Mouse (Mus musculus) midbrain, postnatal 0 days (tissue): ENCODE data around the gene Sobp. TPM values are rescaled to one million over a fixed set of nuclear protein-coding genes. Genes with fewer than 3 reads are reported as not detected.

Experiments
- ATAC-seq: fragments of 200-750 bp; cut with Nextera tagmentation; 2 replicates; pipeline ENCODE4 v1.8.0; 2017; ENCODE audit warnings: moderate number of reproducible peaks, mild to moderate bottlenecking, moderate TSS enrichment, moderate library complexity; ENCODE audit not compliant: low FRiP score
- DNase-seq: peaks from one replicate; pipeline ENCODE4 v3.0.0-alpha.2; 2015; ENCODE audit warnings: low spot score
- H3K27ac ChIP-seq: fragments of 300-500 bp; sonication (generic); 2 replicates; pipeline ENCODE4 v1.5.1; 2014; ENCODE audit warnings: low read depth, mild to moderate bottlenecking, low read length, mixed read lengths
- H3K27me3 ChIP-seq: fragments of 300-500 bp; sonication (generic); 2 replicates; pipeline ENCODE4 v1.6.1; 2014; ENCODE audit warnings: low read length, control low read depth, mixed read lengths; ENCODE audit not compliant: insufficient read depth
- H3K36me3 ChIP-seq: fragments of 300-500 bp; sonication (generic); 2 replicates; pipeline ENCODE4 v1.6.1; 2014; ENCODE audit warnings: low read length, control low read depth, mixed read lengths; ENCODE audit not compliant: insufficient read depth
- H3K4me1 ChIP-seq: fragments of 300-500 bp; sonication (generic); 2 replicates; pipeline ENCODE4 v1.6.1; 2014; ENCODE audit warnings: mild to moderate bottlenecking, control low read depth, antibody characterized with exemption, low read length, mixed read lengths; ENCODE audit not compliant: insufficient read depth
- H3K4me2 ChIP-seq: fragments of 300-500 bp; sonication (generic); 2 replicates; pipeline ENCODE4 v1.6.1; 2014; ENCODE audit warnings: low read depth, mild to moderate bottlenecking, low read length, mixed read lengths; ENCODE audit not compliant: poor library complexity, severe bottlenecking
- H3K4me3 ChIP-seq: fragments of 300-500 bp; sonication (generic); 2 replicates; pipeline ENCODE4 v1.5.1; 2014; ENCODE audit warnings: low read depth, mild to moderate bottlenecking, low read length, moderate library complexity
- H3K9ac ChIP-seq: fragments of 300-500 bp; sonication (generic); replicated peaks from 2 replicates; pipeline ENCODE4 v1.6.1; 2014; ENCODE audit warnings: mild to moderate bottlenecking, low read length, moderate library complexity, mixed read lengths; ENCODE audit not compliant: poor library complexity, severe bottlenecking
- H3K9me3 ChIP-seq: fragments of 300-500 bp; sonication (generic); 2 replicates; pipeline ENCODE4 v1.6.1; 2016; ENCODE audit warnings: low read length, control low read depth
- CTCF ChIP-seq: IDR thresholded peaks from 2 replicates; pipeline ENCODE4 v1.5.1; 2016; ENCODE audit warnings: antibody characterized with exemption, mild to moderate bottlenecking
- WGBS: fragments of 180-500 bp; shearing (Covaris S2); extraction: QIAGEN DNeasy Blood & Tissue Kit; methylation state at CpG from one replicate; pipeline ENCODE4 v1.1.7; 2014; 5-methylcytosine and 5-hydroxymethylcytosine counted together
- polyA plus RNA-seq: library from polyadenylated mRNA; unstranded; fragments of >200 nt; fragmentation: Nextera tagmentation; extraction: Ambion mirVana; gene quantifications from 2 replicates; pipeline ENCODE4 v1.2.1, GENCODE M21; 2015
- total RNA-seq: library from RNA; depleted of rRNA; stranded (reverse); fragments of >200 nt; gene quantifications from 2 replicates; pipeline ENCODE4 v1.2.3, GENCODE M21; 2014

Gene Sobp
- total and polyA plus RNA-seq, 2 experiments from 2014 or later: 17.0 to 34.2 TPM

DNA sequence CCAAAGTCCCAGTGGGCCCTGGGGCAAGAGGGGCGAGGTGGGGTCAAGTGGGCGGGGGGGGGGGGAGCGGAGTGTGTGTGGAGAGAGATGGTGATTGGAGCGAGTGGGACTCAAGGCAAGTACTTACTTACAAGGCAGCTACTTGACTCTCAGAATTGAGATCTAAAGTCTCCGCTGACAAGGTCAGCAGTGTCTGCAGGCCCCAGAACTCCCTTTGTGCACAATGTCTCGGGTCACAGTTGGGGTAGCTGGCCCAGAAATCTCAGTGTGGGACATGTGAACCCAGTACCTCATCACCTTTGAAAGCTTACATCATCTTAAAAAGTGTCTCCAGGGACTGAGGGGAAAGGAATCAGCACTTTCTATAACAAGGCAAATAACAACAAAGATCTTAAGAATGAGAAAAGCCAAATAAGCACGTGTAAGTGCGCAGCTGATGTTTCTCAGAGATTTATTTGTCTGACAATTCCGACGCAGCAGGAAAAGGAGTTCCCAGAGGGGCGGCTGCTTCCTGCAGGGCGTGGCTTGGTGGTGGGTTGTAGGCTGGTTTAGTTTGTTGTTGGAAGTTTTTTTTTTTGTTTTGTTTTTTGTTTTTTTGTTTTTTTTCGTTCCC is 172.2 kb downstream of the Sobp start:
- Histone ChIP-seq H3K36me3 (no peaks in the 10 kb centered on the region), H3K4me1 (no peaks in the 10 kb centered on the region; the same call in 1 of the 2 replicates), H3K4me3 (no peak overlapping the region; the same call in 1 of the 2 replicates), H3K9me3 (no peaks in the 10 kb centered on the region), H3K27me3 (no peaks in the 10 kb centered on the region), H3K9ac (no peak overlapping the region), H3K4me2 (peak overlapping the region; percentile 37; the same call in 1 of the 2 replicates), H3K27ac (no peak overlapping the region)
- no peak for ATAC-seq
- no peak for DNase-seq
- WGBS: 24% methylated on average over 13 of the region's 13 CpGs
- no peak for TF ChIP-seq CTCF

DNA sequence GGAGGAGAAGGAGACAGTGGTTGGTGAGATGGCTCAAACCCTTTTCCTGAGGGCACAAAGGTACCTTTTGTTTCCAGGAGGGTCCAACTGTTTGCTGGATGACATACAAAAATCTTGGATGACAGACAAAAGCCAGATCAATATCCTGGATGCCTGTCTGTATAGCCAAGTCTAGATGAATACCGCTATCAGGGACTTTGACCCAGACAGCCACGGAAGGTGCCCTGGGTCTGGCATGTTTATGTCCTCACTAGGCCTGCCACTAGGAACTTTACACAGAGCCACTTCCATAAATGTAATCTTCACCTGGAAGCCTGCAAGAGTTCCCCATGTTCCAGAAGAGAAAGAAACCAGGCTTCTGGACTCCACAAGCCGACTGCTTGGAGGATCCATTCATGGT is 172.9 kb downstream of the Sobp start:
- no peak overlapping the region for H3K4me2 ChIP-seq
- H3K9me3 ChIP-seq: no peaks in the 10 kb centered on the region
- H3K36me3 ChIP-seq: no peaks in the 10 kb centered on the region
- no peak overlapping the region for H3K4me3 ChIP-seq
- H3K27me3 ChIP-seq: no peaks in the 10 kb centered on the region
- H3K4me1 ChIP-seq: no peaks in the 10 kb centered on the region; the same call in 1 of the 2 replicates
- H3K27ac ChIP-seq: no peak overlapping the region
- no peak overlapping the region for H3K9ac ChIP-seq
- DNase-seq (no peak), ATAC-seq (no peak)
- WGBS: 88% methylated on average over 3 of the region's 3 CpGs
- TF ChIP-seq CTCF: no peak

DNA sequence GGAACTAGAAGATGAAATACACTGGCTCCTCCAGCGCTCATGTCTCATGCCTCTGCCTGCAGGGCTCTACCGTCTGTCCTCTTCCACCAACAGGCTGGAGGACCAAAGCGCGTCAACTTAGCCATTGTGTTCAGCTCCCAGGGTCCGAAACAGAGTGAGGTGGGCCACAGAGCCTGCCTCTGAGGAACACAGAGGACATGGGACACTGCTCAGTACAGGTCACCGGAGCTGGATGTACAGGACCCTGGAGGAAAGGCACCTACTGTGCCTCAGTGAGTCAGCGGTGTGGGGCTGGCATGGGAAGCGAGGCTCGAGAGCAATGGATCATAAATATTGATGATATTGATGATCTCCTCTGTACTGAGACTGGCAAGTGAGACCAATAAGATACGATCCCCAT is 175.0 kb downstream of the Sobp start:
- Histone ChIP-seq H3K27ac (no peak overlapping the region), H3K27me3 (no peaks in the 10 kb centered on the region), H3K4me2 (no peak overlapping the region), H3K4me3 (no peak overlapping the region), H3K9ac (no peak overlapping the region), H3K36me3 (no peaks in the 10 kb centered on the region), H3K4me1 (no peaks in the 10 kb centered on the region; the same call in none of the 2 replicates), H3K9me3 (no peaks in the 10 kb centered on the region)
- no peak for TF ChIP-seq CTCF
- ATAC-seq: peak; percentile 15; the same call in 1 of the 2 replicates
- DNase-seq: no peak
- 90% methylated on average over 10 of the region's 10 CpGs for WGBS

DNA sequence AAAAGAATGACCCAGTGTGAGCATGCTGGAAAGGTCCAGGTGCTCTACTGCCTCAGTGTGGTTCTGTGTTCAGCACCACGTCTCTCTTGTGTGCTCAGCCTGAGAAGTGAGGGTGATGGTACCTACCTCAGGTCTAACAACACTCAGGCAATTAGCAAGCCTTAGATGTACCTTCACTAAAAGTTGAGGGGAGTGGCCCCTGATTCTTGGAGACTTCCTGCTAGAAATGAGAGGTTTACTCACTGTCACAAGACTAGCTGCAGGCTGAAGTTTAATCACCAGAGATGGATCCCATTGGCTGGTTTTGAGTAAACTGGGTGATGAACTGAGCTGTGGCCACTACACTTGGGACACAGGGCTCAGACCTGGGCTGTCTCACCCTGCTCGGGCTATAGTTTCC is 177.1 kb downstream of the Sobp start:
- TF ChIP-seq CTCF: no peak
- H3K9me3 ChIP-seq: no peaks in the 10 kb centered on the region
- DNase-seq (no peak), ATAC-seq (no peak)
- H3K9ac ChIP-seq: no peak overlapping the region
- H3K27ac ChIP-seq: no peak overlapping the region
- H3K36me3 ChIP-seq: no peaks in the 10 kb centered on the region
- H3K4me3 ChIP-seq: no peak overlapping the region
- 86% methylated on average over 2 of the region's 2 CpGs for WGBS
- no peaks in the 10 kb centered on the region; the same call in 1 of the 2 replicates for H3K4me1 ChIP-seq
- no peak overlapping the region for H3K4me2 ChIP-seq
- no peaks in the 10 kb centered on the region for H3K27me3 ChIP-seq

GRCm38 (mm10) chr10:42995484-42995895 is 178.8 kb downstream of the Sobp start:
- H3K4me2 ChIP-seq: no peak overlapping the region
- H3K27ac ChIP-seq: no peak overlapping the region
- no peak overlapping the region for H3K4me3 ChIP-seq
- no peak for DNase-seq
- H3K36me3 ChIP-seq: no peaks in the 10 kb centered on the region
- 49% methylated on average over 13 of the region's 13 CpGs for WGBS
- H3K9me3 ChIP-seq: no peaks in the 10 kb centered on the region
- no peak for TF ChIP-seq CTCF
- H3K9ac ChIP-seq: no peak overlapping the region
- H3K4me1 ChIP-seq: peaks cover 4% of the 10 kb centered on the region; the same call in 1 of the 2 replicates
- no peaks in the 10 kb centered on the region for H3K27me3 ChIP-seq
- ATAC-seq: no peak

- H3K27ac ChIP-seq: no peak overlapping the region
- peaks cover 4% of the 10 kb centered on the region; the same call in 1 of the 2 replicates for H3K4me1 ChIP-seq
- 29% methylated on average over 13 of the region's 13 CpGs for WGBS
- no peak overlapping the region for H3K9ac ChIP-seq
- no peaks in the 10 kb centered on the region for H3K27me3 ChIP-seq
- no peak overlapping the region for H3K4me3 ChIP-seq
- no peak for TF ChIP-seq CTCF
- no peak for ATAC-seq
- H3K9me3 ChIP-seq: no peaks in the 10 kb centered on the region
- no peaks in the 10 kb centered on the region for H3K36me3 ChIP-seq
- peak; percentile 35 for DNase-seq
- peak overlapping the region; percentile 24; the same call in 1 of the 2 replicates for H3K4me2 ChIP-seq
Observed at GRCm38 (mm10) chr10:42994331-42994782, 180.0 kb downstream of the Sobp start.
